Mouse (Mus musculus) left cerebral cortex, adult 9 months (tissue): ENCODE measurements around the gene Ctc1.

Experiments used
- DNase-seq, 2 experiments: peaks; one replicate each; pipeline ENCODE4 v3.0.0; 2022; ENCODE audit warnings: low spot score in 2 of 2

The Ctc1 gene

GRCm38 (mm10) chr11:69048151-69048550 lies 32.4 kb downstream of the Ctc1 start:
- no peak for DNase-seq

- no peak for DNase-seq
These were observed 35.0 kb downstream of the Ctc1 start for GRCm38 (mm10) chr11:69050748-69051147.

DNA sequence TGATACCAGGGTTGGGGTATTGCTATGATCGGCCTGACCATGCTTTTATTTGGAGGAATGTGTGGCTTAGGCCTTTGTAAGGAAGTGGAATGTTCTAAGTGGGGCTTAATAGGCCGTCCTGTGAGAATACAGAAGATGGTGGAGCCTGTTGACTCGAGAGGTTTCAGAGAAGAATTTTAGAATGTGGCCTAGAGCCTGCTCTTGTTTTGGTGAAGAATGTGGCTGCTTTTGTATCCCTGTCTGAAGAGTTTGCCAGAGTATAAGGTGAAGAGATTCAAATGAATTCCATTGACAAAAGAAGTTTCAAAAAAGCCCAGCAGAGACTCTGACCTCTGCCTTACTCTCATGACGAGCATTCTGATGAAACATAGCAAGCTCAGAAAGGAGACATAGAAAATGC lies 36.1 kb downstream of the Ctc1 start:
- no peak for DNase-seq

- no peak for DNase-seq
These were observed 37.2 kb downstream of the Ctc1 start for GRCm38 (mm10) chr11:69052824-69053421.

- DNase-seq = no peak
These were observed 38.1 kb downstream of the Ctc1 start for GRCm38 (mm10) chr11:69053848-69054247.

DNA sequence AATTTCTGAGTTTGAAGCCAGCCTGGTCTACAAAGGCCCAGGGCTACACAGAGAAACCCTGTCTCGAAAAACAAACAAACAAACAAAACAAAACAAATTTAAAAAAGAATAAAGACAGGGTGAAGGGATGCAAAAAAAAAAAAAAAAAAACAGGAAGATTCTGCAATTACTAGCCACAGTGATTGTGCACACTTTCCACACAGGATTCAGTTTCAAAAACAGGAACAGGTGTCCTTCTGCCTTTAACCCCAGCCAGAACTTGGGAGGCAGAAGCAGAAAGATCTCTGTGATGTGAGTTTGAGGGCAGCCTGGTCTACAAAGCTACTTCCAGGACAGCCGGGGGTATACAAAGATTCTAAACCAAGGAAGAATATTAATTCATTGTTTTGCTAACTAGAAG lies 42.6 kb downstream of the Ctc1 start:
- DNase-seq = no peak

DNA sequence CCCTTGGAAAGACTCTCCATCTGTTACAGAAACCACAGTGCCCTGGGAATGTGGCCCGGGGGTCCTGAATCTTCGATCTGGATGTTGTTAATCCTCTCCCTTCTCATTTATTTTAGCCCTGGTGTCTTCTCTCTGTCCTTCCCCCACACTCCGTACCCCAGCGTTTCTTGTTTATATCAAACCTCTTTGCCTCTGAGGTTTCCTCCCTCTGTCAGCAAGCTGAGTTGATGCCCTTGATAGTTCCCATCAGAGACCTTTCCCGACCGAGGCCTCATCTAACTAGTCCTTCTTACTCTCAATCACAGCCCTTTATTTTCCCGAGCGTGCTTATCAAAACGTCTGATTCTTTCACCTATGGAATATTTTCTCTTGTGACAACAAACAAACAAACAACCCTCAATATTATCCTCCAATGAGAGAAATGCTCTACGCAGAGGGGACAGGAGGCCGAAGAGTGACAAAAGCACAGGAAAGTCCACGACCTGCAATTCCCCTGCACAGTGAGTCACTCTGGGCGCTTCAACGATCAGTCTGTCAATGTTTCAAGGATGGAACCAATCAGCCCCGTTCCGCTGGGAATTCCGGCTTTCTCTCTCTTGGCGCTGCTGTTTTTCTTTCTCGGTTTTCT lies 43.1 kb downstream of the Ctc1 start:
- DNase-seq = no peak

GRCm38 (mm10) chr11:69059357-69059974 lies 43.8 kb downstream of the Ctc1 start, which contains the start of gene Borcs6:
Gene Borcs6 (plus strand): TSS chr11:69059717.
- peak; percentile 97 to 98 for DNase-seq

- peak in 1 of 2 experiments; percentile 55 for DNase-seq
These were observed 44.3 kb downstream of the Ctc1 start for GRCm38 (mm10) chr11:69059975-69060411.

DNA sequence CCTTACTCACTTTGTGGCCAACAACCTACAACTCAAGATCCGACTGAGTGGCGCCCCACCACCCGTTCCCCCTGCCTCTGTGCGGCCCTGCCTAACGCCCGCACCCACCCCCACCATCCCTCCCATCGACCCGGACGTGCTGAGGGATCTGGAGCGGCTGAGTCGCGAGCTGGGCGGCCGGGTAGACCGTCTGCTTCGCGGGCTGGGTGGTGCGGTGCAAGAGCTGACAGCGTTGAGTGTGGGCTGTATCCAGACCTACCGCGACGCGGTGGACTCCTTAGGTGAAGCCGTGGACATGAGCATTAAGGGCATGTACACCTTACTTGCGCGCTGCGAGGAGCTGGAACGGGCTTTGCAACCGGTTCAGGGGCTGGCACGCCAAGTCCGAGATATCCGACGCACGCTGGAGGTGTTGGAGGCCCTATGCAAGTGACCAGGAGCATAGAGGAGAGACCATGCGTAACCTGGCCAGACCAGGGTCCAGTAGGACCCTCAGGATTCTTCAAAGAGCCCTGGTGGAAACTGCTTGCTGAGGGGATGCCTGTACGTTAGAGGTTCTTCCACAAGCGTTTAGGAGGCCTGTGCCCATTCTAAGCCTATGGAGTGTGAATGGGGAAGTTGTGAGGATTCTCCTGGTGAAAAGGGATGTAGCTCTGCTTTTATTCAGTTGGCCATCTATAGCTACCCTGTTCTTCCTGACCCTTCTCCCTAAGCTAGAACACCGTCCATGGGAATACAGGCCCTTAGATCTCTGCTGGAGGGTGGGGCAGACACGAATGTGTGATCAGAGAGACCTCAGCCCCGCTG lies 44.9 kb downstream of the Ctc1 start:
- no peak for DNase-seq

DNA sequence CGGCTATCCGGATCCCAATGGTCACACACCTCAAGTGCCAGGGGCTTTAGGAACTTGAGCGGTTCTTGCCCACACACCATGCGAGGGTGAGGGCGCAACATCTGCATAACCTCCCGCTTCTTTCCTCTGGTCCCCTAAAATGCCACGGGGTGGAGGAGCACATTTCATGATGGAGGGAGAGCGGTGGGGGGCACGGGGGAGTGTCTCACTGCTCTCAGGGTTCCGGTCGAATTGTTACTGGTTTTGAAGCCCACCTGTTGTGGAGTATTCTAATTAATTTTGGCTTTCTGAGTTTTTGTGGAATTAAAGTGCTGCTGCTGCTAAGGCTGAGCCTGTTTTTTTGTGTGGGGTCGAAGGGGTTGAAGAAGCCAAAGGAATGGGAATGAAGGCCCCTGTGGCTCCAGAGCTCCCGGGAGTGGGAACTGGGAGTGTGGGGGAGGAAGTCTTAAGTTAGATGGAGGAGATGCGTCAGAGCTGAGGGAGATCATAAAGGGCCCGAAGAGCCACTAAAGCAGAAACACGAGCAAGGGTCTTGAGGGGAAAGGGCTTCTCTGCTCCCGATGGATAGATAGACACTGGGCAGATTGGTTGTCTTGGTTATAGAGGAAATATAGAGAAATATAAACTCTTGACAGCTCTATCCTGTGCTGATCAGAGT lies 45.7 kb downstream of the Ctc1 start:
- no peak for DNase-seq

- peak in 1 of 2 experiments; percentile 88 for DNase-seq
These were observed 46.6 kb downstream of the Ctc1 start for GRCm38 (mm10) chr11:69062194-69062760.

DNA sequence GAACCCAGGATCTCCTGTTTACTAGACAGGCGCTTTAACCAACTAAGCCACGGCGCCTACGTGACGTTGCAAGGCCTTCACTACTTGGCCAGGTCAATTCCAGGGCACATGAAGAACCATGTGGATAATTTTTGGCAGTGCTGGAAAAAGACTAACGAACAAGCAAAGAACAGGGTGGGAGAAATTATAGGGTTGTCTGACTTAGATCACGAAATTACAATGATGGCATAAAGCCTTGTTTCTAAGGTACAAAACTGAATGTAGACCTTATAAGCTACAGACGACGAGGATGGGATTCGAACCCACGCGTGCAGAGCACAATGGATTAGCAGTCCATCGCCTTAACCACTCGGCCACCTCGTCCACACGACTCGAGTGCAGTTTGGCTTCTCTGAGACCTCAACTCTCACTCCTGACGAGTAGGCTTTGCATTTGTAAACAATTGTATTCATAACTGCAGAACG lies 47.1 kb downstream of the Ctc1 start:
- DNase-seq = peak in 1 of 2 experiments; percentile 98

DNA sequence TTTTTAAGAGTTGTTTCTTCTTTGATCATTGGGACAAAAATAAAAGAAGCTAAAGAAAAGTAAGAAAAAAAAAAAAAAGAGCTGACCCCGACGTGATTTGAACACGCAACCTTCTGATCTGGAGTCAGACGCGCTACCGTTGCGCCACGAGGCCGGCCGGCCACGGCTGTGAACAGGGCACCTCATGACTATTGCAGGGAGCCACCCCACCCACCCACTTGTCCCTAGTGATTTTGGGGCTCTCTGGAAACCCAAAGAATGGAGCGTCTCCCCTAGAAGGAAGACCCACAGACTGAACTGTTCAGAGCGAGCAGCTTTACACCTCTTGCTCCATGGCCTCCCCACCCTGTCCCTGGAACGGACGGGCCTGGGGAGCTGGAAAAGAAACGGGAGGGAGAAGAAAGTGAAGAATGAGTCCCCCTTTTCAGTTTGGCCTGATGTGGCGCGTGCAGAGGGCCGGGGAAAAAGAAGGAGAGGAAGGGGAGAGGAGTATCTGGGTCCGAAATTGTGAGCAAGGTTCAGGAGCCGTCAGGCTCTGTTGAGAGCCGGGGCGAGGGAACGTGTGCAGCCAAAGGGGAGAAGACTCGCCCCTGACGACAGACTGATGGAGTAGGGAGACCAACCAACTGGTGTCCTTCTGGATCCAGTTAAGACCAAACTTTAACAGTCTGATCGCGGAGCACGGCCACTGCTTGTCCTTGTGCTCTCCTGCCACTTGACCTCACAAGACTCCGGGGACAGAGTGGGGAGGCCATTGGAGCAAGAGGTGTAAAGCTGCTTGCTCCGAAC lies 47.9 kb downstream of the Ctc1 start:
- peak in 1 of 2 experiments; percentile 62 for DNase-seq

DNA sequence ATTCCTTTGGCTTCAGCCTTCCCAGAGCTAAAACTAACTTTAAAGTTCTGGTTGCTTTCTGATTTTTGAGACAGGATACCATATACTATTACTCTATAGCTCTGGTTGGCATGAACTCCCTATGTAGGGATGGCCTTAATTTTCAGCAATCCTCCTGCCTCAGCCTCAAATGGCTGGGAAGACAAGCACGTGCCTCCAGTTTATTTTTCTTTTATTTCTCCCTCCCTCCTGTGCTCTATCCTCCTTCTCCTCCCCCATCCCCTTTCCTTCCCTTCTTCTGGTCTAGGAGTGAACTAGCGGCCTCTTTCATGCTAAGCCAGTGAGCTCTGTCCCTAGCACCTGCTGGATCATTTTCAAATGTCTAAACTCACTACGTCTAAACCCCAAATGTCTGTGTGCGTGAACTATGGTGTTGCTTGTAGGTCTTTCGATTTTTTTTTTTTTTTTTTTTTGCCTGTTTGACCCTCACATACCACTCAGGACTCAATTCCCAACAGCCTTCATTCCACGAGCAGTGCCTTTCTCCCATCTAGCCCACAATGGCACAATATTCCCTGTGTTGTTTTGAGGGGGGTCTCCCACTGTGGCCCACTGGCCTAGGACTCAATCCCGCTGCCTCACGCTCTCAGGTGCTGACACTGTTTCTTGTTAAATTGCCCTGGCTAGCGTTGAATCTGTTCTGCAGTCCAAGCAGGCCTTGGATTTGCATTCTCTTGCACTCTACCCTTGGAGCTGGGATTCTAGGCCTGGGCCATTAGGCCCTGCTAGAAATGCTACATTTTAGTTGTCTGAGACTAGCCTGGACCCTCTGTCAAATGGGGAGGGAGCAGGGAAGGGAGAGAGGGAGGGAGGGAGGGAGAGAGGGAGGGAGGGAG lies 48.8 kb downstream of the Ctc1 start:
- DNase-seq = no peak

DNA sequence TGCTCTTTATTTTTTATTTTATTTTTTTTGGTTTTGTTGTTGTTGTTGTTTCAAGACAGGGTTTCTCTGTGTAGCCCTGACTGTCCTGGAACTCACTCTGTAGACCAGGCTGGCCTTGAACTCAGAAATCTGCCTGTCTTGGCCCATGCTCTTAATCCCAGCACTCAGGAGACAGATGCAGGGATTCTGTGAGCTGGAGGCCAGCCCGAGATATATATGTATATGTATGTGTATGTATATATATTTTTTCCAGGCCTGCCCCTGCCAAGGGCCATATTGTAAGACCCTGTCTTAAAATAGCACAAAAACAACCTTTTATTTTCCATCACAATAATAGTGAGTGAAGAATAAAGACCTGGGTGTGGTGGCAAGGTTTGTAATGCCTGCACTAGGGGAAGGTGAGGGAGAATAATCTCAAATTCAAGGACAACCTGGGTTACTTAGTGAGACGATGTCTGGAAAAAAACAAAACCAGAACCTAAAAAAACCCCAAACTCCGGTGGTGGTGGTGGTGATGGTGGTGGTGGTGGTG lies 49.7 kb downstream of the Ctc1 start:
- no peak for DNase-seq

GRCm38 (mm10) chr11:69066163-69066861 lies 50.6 kb downstream of the Ctc1 start:
- DNase-seq = peak in 1 of 2 experiments; percentile 67

- DNase-seq = peak in 1 of 2 experiments; percentile 93
These were observed 51.2 kb downstream of the Ctc1 start for GRCm38 (mm10) chr11:69066956-69067355.

GRCm38 (mm10) chr11:69067601-69068000 lies 51.9 kb downstream of the Ctc1 start:
- DNase-seq = no peak
